Mouse (Mus musculus): ENCODE results near the gene Fshr.

DNA sequence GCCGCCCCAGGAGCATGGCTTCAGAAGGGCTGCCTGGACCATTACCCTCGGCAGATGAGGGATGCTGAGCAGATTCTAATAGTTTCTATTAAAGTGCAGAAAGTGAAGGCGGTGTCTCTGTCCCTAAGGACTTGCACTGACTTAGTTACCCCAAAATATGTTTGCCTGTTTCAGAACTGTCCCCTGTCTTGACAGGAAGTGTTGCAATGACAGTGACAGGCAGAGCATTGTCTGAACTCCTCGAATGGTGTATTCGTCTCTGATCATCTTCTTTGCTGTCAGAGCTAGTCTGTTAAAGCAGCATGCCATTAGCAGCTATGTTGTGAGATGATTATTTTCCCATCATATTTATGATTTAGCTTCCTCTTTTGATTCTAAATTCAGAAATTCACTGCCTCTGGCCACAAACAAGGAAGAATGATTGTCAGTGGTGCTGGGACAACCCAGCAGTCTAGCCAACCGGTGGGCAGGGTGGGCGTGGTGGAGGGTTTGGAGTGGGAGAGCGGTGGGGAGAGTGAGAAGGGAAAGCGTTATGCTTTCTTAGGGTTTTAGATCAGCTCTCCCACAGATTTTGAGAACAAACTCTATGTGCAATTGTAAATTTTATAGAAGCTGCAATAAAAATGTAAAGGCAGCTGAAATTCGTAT is 219.6 kb downstream of the Fshr start:
- TF ChIP-seq GATA1 (IDR thresholded peaks at IDR 0.05; ENCODE audit: borderline replicate concordance, low read length) (no peak), FLI1 (IDR thresholded peaks at IDR 0.05; ENCODE audit: low read length) (no peak)

Data from megakaryocyte, embryonic 14.5 days (primary cell).